8 mouse cellular contexts compared by ENCODE assay signal in the genomic region with DNA sequence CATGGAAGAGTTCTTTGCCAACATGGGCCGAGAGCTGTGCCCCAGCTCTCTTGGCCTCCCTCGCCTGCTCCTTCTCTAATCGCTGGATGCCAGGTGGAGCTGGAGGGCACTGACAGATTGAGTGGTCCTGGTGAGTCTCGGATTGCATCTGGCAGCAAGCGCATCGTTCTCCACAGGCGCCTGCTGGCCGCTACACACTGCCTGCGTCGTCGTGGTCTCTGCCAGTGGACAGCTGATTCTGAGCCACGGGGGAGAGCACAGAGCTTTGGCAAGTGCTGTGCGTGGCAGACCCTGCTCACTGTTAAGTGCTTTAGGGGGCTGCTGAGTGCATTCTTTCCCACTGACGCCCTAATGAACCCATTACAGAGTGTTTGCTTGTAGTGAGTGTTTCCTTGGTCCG. TPM values are rescaled to one million over a fixed set of nuclear protein-coding genes. Genes with fewer than 3 reads are reported as not detected.
A peak's percentile ranks its signal among the peaks of the same experiment; 100 is the strongest.
DNase-seq lines count a peak whose midpoint lies in the region; ATAC-seq lines count a peak whose summit lies in the region.

No protein-coding gene starts in this region.

- H3K27me3 ChIP-seq in hindbrain, embryonic 13.5 days, result no peaks in the 10 kb centered on the region
- H3K27me3 ChIP-seq in hindbrain, embryonic 11.5 days (ENCODE audit: control insufficient read depth, insufficient read depth, low read length), result no peaks in the 10 kb centered on the region
- no peaks in the 10 kb centered on the region for H3K27me3 ChIP-seq in forebrain, embryonic 16.5 days (replicated peaks; ENCODE audit: control insufficient read depth, insufficient read depth, low read length)
- no peaks in the 10 kb centered on the region for H3K27me3 ChIP-seq in midbrain, embryonic 16.5 days (ENCODE audit: control insufficient read depth, insufficient read depth, low read depth, low read length)

- peak overlapping the region; percentile 24; the same call in 1 of the 2 replicates for H3K27ac ChIP-seq in hindbrain, embryonic 13.5 days
- H3K27ac ChIP-seq in hindbrain, embryonic 11.5 days (ENCODE audit: low read depth, low read length), result no peak overlapping the region
- no peak overlapping the region for H3K27ac ChIP-seq in forebrain, embryonic 16.5 days (ENCODE audit: low read length)
- no peak overlapping the region for H3K27ac ChIP-seq in midbrain, embryonic 16.5 days (ENCODE audit: low read length)

- peaks cover 27% of the 10 kb centered on the region for H3K4me1 ChIP-seq in hindbrain, embryonic 13.5 days (replicated peaks)
- no peaks in the 10 kb centered on the region for H3K4me1 ChIP-seq in hindbrain, embryonic 11.5 days (replicated peaks; ENCODE audit: control insufficient read depth, insufficient read depth, low read length)
- H3K4me1 ChIP-seq in forebrain, embryonic 16.5 days (replicated peaks; ENCODE audit: control insufficient read depth, insufficient read depth, low read length), result peaks cover 13% of the 10 kb centered on the region
- H3K4me1 ChIP-seq in midbrain, embryonic 16.5 days (ENCODE audit: control insufficient read depth, insufficient read depth, low read length), result no peaks in the 10 kb centered on the region

- 60% methylated on average over 15 of the region's 15 CpGs for whole genome bisulfite sequencing in hindbrain, embryonic 13.5 days
- 76% methylated on average over 15 of the region's 15 CpGs for WGBS in hindbrain, embryonic 11.5 days
- 47% methylated on average over 15 of the region's 15 CpGs for WGBS in forebrain, embryonic 16.5 days
- WGBS in midbrain, embryonic 16.5 days, result 65% methylated on average over 15 of the region's 15 CpGs

- peak; percentile 85 for ATAC-seq in hindbrain, embryonic 13.5 days (ENCODE audit: low FRiP score)
- ATAC-seq in hindbrain, embryonic 11.5 days (ENCODE audit: low FRiP score), result no peak
- ATAC-seq in forebrain, embryonic 16.5 days, result peak; percentile 89
- peak; percentile 73; the same call in 1 of the 2 replicates for ATAC-seq in midbrain, embryonic 16.5 days

- no peak for DNase-seq in hindbrain, embryonic 11.5 days (ENCODE audit: low spot score)
- peak; percentile 69 for DNase-seq in cerebellum, adult 8-10 months
- DNase-seq in thymus, postnatal 0 days (ENCODE audit: low spot score), result no peak
- DNase-seq in right cerebral cortex, postnatal 25 days, result no peak
- no peak for DNase-seq in left cerebral cortex, adult 18-20 months (ENCODE audit: low spot score in 2 of 2)

- H3K9me3 ChIP-seq in hindbrain, embryonic 13.5 days, result no peaks in the 10 kb centered on the region
- H3K9me3 ChIP-seq in hindbrain, embryonic 11.5 days (ENCODE audit: control insufficient read depth, low read length), result no peaks in the 10 kb centered on the region
- no peaks in the 10 kb centered on the region for H3K9me3 ChIP-seq in forebrain, embryonic 16.5 days (ENCODE audit: control insufficient read depth, low read length)
- no peaks in the 10 kb centered on the region for H3K9me3 ChIP-seq in midbrain, embryonic 16.5 days (replicated peaks; ENCODE audit: control insufficient read depth, low read length, poor library complexity, severe bottlenecking)

- H3K4me3 ChIP-seq in hindbrain, embryonic 13.5 days, result no peak overlapping the region
- H3K4me3 ChIP-seq in hindbrain, embryonic 11.5 days (ENCODE audit: low read depth, low read length), result no peak overlapping the region
- H3K4me3 ChIP-seq in forebrain, embryonic 16.5 days (replicated peaks; ENCODE audit: low read length), result no peak overlapping the region
- no peak overlapping the region for H3K4me3 ChIP-seq in midbrain, embryonic 16.5 days (ENCODE audit: low read depth, low read length)

- no peak overlapping the region for H3K4me2 ChIP-seq in hindbrain, embryonic 13.5 days
- no peak overlapping the region for H3K4me2 ChIP-seq in hindbrain, embryonic 11.5 days (replicated peaks; ENCODE audit: low read depth, low read length)
- no peak overlapping the region; the same call in 1 of the 2 replicates for H3K4me2 ChIP-seq in forebrain, embryonic 16.5 days (ENCODE audit: low read length)
- no peak overlapping the region for H3K4me2 ChIP-seq in midbrain, embryonic 16.5 days (ENCODE audit: low read length)

- peaks cover 4% of the 10 kb centered on the region; the same call in 1 of the 2 replicates for H3K36me3 ChIP-seq in hindbrain, embryonic 13.5 days
- H3K36me3 ChIP-seq in hindbrain, embryonic 11.5 days (ENCODE audit: control insufficient read depth, insufficient read depth, low read length), result no peaks in the 10 kb centered on the region
- 0 out of 2 replicates have a peak, but pooled peaks cover 3% of the 10 kb centered on the region for H3K36me3 ChIP-seq in forebrain, embryonic 16.5 days (ENCODE audit: control insufficient read depth, insufficient read depth)
- no peaks in the 10 kb centered on the region for H3K36me3 ChIP-seq in midbrain, embryonic 16.5 days (ENCODE audit: control insufficient read depth, insufficient read depth, low read length)

- H3K9ac ChIP-seq in hindbrain, embryonic 13.5 days, result no peak overlapping the region
- no peak overlapping the region for H3K9ac ChIP-seq in hindbrain, embryonic 11.5 days (ENCODE audit: low read depth, low read length)
- H3K9ac ChIP-seq in forebrain, embryonic 16.5 days (replicated peaks; ENCODE audit: low read depth, low read length), result no peak overlapping the region
- H3K9ac ChIP-seq in midbrain, embryonic 16.5 days (ENCODE audit: low read depth, low read length), result no peak overlapping the region

RNA-seq across cellular contexts. Expression of a gene that starts 17.9 kb away (rescaled TPM):
- polyA plus RNA-seq in hindbrain, embryonic 13.5 days (2015; fragmentation: Nextera tagmentation; extraction: Ambion mirVana), result 45.7 and 46.2 TPM in 2 replicates
- polyA plus RNA-seq in hindbrain, embryonic 11.5 days (2014; fragmentation: Nextera tagmentation; extraction: Ambion mirVana), result 17.3 and 18.3 TPM in 2 replicates
- polyA plus RNA-seq in forebrain, embryonic 16.5 days (2015; fragmentation: Nextera tagmentation; extraction: Ambion mirVana), result 64.4 and 65.7 TPM in 2 replicates
- polyA plus RNA-seq in midbrain, embryonic 16.5 days (2015; fragmentation: Nextera tagmentation; extraction: Ambion mirVana), result 42.4 and 42.8 TPM in 2 replicates
- 0.55 TPM in 2 replicates for polyA plus RNA-seq in thymus, postnatal 0 days (2015; fragmentation: Nextera tagmentation; extraction: Ambion mirVana)
- total RNA-seq in left cerebral cortex, adult 18-20 months (2021), result 10 to 100 TPM; 43.8 to 44.9 TPM

Comparison
In these comparisons a context has a peak if more than half of its experiments do, and no peak if none do; other contexts are left out.
1. RNA of a gene that starts 17.9 kb away (polyA plus RNA-seq): 64.4 to 65.7 TPM in forebrain, embryonic 16.5 days, 45.7 to 46.2 TPM in hindbrain, embryonic 13.5 days, 42.4 to 42.8 TPM in midbrain, embryonic 16.5 days and 17.3 to 18.3 TPM in hindbrain, embryonic 11.5 days; 0.55 TPM in thymus, postnatal 0 days; every median in the first group is over 10 times any median in the second.